ENCODE assay signal across 8 mouse cellular contexts in genomic region chr1:66467821-66468703, GRCm38 (mm10). TPM values are rescaled to one million over a fixed set of nuclear protein-coding genes. Genes with fewer than 3 reads are reported as not detected.
DNase-seq lines count a peak whose midpoint lies in the region; ATAC-seq and TF ChIP-seq lines count a peak whose summit lies in the region.

Gene Unc80, plus strand, starts transcription at chr1:66468367.

- H3K4me1 ChIP-seq in embryonic facial prominence, embryonic 10.5 days, result peaks cover 13% of the 10 kb centered on the region
- peaks cover 0 to 2% of the 10 kb centered on the region in 2 experiments; a peak in 1 of 4 replicates for H3K4me1 ChIP-seq in heart, embryonic 14.5 days (ENCODE audit: control insufficient read depth in 2 of 2, insufficient read depth in 2 of 2, low read length in 2 of 2)
- 0 out of 2 replicates have a peak, but pooled peaks cover 2% of the 10 kb centered on the region for H3K4me1 ChIP-seq in liver, postnatal 0 days (ENCODE audit: insufficient read depth)

- no peaks in the 10 kb centered on the region for H3K9me3 ChIP-seq in embryonic facial prominence, embryonic 10.5 days
- H3K9me3 ChIP-seq in heart, embryonic 14.5 days (ENCODE audit: control insufficient read depth, low read length), result no peaks in the 10 kb centered on the region
- H3K9me3 ChIP-seq in liver, postnatal 0 days (ENCODE audit: low read length), result no peaks in the 10 kb centered on the region

- TF ChIP-seq CTCF in liver, postnatal 0 days (IDR thresholded peaks at IDR 0.05; ENCODE audit: low read depth), result no peak

- peaks cover 36% of the 10 kb centered on the region for H3K27me3 ChIP-seq in embryonic facial prominence, embryonic 10.5 days (replicated peaks; ENCODE audit: low read depth, poor library complexity, severe bottlenecking)
- H3K27me3 ChIP-seq in heart, embryonic 14.5 days (ENCODE audit: control insufficient read depth, insufficient read depth, low read length), result peaks cover 15% of the 10 kb centered on the region
- H3K27me3 ChIP-seq in liver, postnatal 0 days (ENCODE audit: insufficient read depth, low read length), result peaks cover 10% of the 10 kb centered on the region

- H3K4me3 ChIP-seq in embryonic facial prominence, embryonic 10.5 days, result peak within 1 kb of the TSS; percentile 68
- H3K4me3 ChIP-seq in heart, embryonic 14.5 days (ENCODE audit: control insufficient read depth in 1 of 2, insufficient read depth in 1 of 2, low read depth in 1 of 2, low read length in 2 of 2), result peak within 1 kb of the TSS; percentile 47 to 49
- peak within 1 kb of the TSS; percentile 29 for H3K4me3 ChIP-seq in liver, postnatal 0 days (ENCODE audit: low read depth, low read length)

- DNase-seq in CD4-positive helper T cell, adult 2 months (ENCODE audit: low read depth, low spot score), result peak; percentile 4
- peak; percentile 12 for DNase-seq in adrenal gland, adult 8-10 months
- DNase-seq in embryonic facial prominence, embryonic 10.5 days (ENCODE audit: low spot score), result peak; percentile 83
- peak; percentile 78 to 82 for DNase-seq in kidney, postnatal 4 days
- DNase-seq in liver, postnatal 0 days, result peak; percentile 42
- peak; percentile 61 for DNase-seq in ovary, postnatal 14 days (ENCODE audit: low spot score)

- H3K4me2 ChIP-seq in heart, embryonic 14.5 days (ENCODE audit: low read length), result peak within 1 kb of the TSS; percentile 83
- peak within 1 kb of the TSS; percentile 59 for H3K4me2 ChIP-seq in liver, postnatal 0 days (ENCODE audit: low read depth, low read length)

- H3K9ac ChIP-seq in heart, embryonic 14.5 days (ENCODE audit: low read length), result no peak within 1 kb of the TSS
- H3K9ac ChIP-seq in liver, postnatal 0 days (replicated peaks), result no peak within 1 kb of the TSS

- under 1% methylated on average over 61 of the region's 83 CpGs for WGBS in embryonic facial prominence, embryonic 10.5 days
- WGBS in heart, embryonic 14.5 days, result 1% methylated on average over 62 of the region's 83 CpGs
- 3% methylated on average over 57 of the region's 83 CpGs for WGBS in liver, postnatal 0 days (ENCODE audit: insufficient replicate concordance)

- no peak for TF ChIP-seq EP300 in liver, postnatal 0 days (IDR thresholded peaks at IDR 0.05; ENCODE audit: low read depth)

- no peaks in the 10 kb centered on the region for H3K36me3 ChIP-seq in embryonic facial prominence, embryonic 10.5 days (replicated peaks)
- H3K36me3 ChIP-seq in heart, embryonic 14.5 days (ENCODE audit: control insufficient read depth, insufficient read depth, low read length), result no peaks in the 10 kb centered on the region
- no peaks in the 10 kb centered on the region for H3K36me3 ChIP-seq in liver, postnatal 0 days (replicated peaks; ENCODE audit: insufficient read depth, low read length)

- peak; percentile 68 for ATAC-seq in heart, embryonic 14.5 days (ENCODE audit: insufficient number of reproducible peaks, insufficient read depth, low FRiP score, low read depth)
- ATAC-seq in liver, postnatal 0 days, result peak; percentile 45
- ATAC-seq in activated CD4-positive, CD25-positive, alpha-beta regulatory T cell, adult 4 months, result no peak

- H3K27ac ChIP-seq in embryonic facial prominence, embryonic 10.5 days (replicated peaks), result peak within 1 kb of the TSS; percentile 54; the same call in 1 of the 2 replicates
- no peak within 1 kb of the TSS for H3K27ac ChIP-seq in heart, embryonic 14.5 days (replicated peaks in 1 of 2; ENCODE audit: control insufficient read depth in 1 of 2, insufficient read depth in 1 of 2, low read depth in 2 of 2, low read length in 2 of 2)
- no peak within 1 kb of the TSS for H3K27ac ChIP-seq in liver, postnatal 0 days (ENCODE audit: low read depth)

RNA-seq across cellular contexts. Expression of gene Unc80, which starts in this region (rescaled TPM):
- 10 to 100 TPM; 14.8 to 35.9 (median 22.2) TPM for total RNA-seq in adrenal gland, adult 8-10 months (2022)
- 0.10 and 0.28 TPM in 2 replicates for polyA plus RNA-seq in embryonic facial prominence, embryonic 10.5 days (2016; fragmentation: Nextera tagmentation; extraction: Ambion mirVana)
- polyA plus RNA-seq in heart, embryonic 14.5 days (2014; fragmentation: Nextera tagmentation; extraction: Ambion mirVana), result 0.07 and 0.12 TPM in 2 replicates
- 0.04 TPM in 1 of 2 replicates, not detected in the other for polyA plus RNA-seq in liver, postnatal 0 days (2015; fragmentation: Nextera tagmentation; extraction: Ambion mirVana)
- polyA plus RNA-seq in activated CD4-positive, CD25-positive, alpha-beta regulatory T cell, adult 4 months (2017; shearing (Covaris generic)), result under 1 TPM in 1 of 2 experiments, not detected in 1; 0.79 TPM

Comparison
In these comparisons a context has a peak if more than half of its experiments do, and no peak if none do; other contexts are left out.
1. Peak in DNase-seq, H3K4me3 ChIP-seq and H3K27ac ChIP-seq in embryonic facial prominence, embryonic 10.5 days; RNA of the gene not detected or under 1 TPM.
2. Peak in ATAC-seq, H3K4me3 ChIP-seq and H3K4me2 ChIP-seq in heart, embryonic 14.5 days; RNA of the gene not detected or under 1 TPM.
3. Peak in DNase-seq, ATAC-seq, H3K4me3 ChIP-seq and H3K4me2 ChIP-seq in liver, postnatal 0 days; RNA of the gene not detected or under 1 TPM.
4. DNase-seq: peak in every context shown above with its lines; median percentile 83 in embryonic facial prominence, embryonic 10.5 days; 80 in kidney, postnatal 4 days; 61 in ovary, postnatal 14 days; 42 in liver, postnatal 0 days; 12 in adrenal gland, adult 8-10 months; 4 in CD4-positive helper T cell, adult 2 months.